Mouse (Mus musculus) limb, embryonic 11.5 days (tissue): ENCODE data around the gene Ccdc9b. TPM values are rescaled to one million over a fixed set of nuclear protein-coding genes. Genes with fewer than 3 reads are reported as not detected.
A peak's percentile ranks its signal among the peaks of the same experiment; 100 is the strongest.

ENCODE experiments used
- ATAC-seq: fragments of 200-750 bp; cut with Nextera tagmentation; 2 replicates; pipeline ENCODE4 v1.8.0; 2017; ENCODE audit warnings: low read depth; ENCODE audit not compliant: insufficient number of reproducible peaks, low FRiP score, low TSS enrichment
- DNase-seq: peaks from one replicate; pipeline ENCODE4 v3.0.0-alpha.2; 2015; ENCODE audit warnings: low spot score
- H3K27ac ChIP-seq: fragments of 300-500 bp; sonication (generic); replicated peaks from 2 replicates; pipeline ENCODE4 v1.5.1; 2014; ENCODE audit warnings: low read depth, mild to moderate bottlenecking, low read length
- H3K27me3 ChIP-seq: fragments of 300-500 bp; sonication (generic); 2 replicates; pipeline ENCODE4 v1.6.1; 2014; ENCODE audit warnings: mild to moderate bottlenecking, low read length, mixed read lengths; ENCODE audit not compliant: control insufficient read depth, insufficient read depth
- H3K36me3 ChIP-seq: fragments of 300-500 bp; sonication (generic); 2 replicates; pipeline ENCODE4 v1.6.1; 2014; ENCODE audit warnings: mild to moderate bottlenecking, low read length, moderate library complexity, mixed read lengths; ENCODE audit not compliant: control insufficient read depth, insufficient read depth
- H3K4me1 ChIP-seq: fragments of 300-500 bp; sonication (generic); 2 replicates; pipeline ENCODE4 v1.6.1; 2014; ENCODE audit warnings: low read length, mixed read lengths; ENCODE audit not compliant: control insufficient read depth, insufficient read depth
- H3K4me2 ChIP-seq: fragments of 300-500 bp; sonication (generic); 2 replicates; pipeline ENCODE4 v1.6.1; 2014; ENCODE audit warnings: low read depth, mild to moderate bottlenecking, moderate library complexity; ENCODE audit not compliant: severe bottlenecking
- H3K4me3 ChIP-seq: fragments of 300-500 bp; sonication (generic); 2 replicates; pipeline ENCODE4 v1.5.1; 2014; ENCODE audit warnings: low read depth, low read length
- H3K9ac ChIP-seq: fragments of 300-500 bp; sonication (generic); 2 replicates; pipeline ENCODE4 v1.6.1; 2014; ENCODE audit warnings: mild to moderate bottlenecking, low read length
- H3K9me3 ChIP-seq: fragments of 300-500 bp; sonication (generic); 2 replicates; pipeline ENCODE4 v1.6.1; 2016; ENCODE audit warnings: low read length; ENCODE audit not compliant: control insufficient read depth
- WGBS: fragments of 180-500 bp; shearing (Covaris S2); extraction: QIAGEN DNeasy Blood & Tissue Kit; methylation state at CpG from one replicate; pipeline ENCODE4 v1.1.7; 2014; 5-methylcytosine and 5-hydroxymethylcytosine counted together
- polyA plus RNA-seq: library from polyadenylated mRNA; unstranded; fragments of >200 nt; fragmentation: Nextera tagmentation; extraction: Ambion mirVana; gene quantifications from 2 replicates; pipeline ENCODE4 v1.2.1, GENCODE M21; 2014

The Ccdc9b gene
- polyA plus RNA-seq, 1 experiment from 2014 or later: 0.04 TPM

DNA sequence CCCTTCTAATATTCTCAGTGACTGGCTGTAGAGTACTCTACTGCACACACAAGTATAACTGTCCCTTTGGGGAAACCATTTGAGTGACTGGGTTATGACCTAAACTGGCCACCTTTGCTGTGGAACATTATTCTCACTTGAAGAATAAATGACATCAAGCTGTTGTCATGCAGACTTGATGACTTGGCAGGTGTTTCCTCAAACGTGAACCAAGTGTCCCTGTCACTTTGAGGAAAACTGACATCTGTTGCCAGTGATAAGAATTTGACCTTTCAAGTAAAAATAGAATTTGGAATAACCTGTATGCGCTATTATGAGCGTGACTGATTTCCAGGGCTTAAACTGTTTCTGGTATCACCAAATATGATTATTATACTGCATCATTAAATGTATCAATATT lies 22.1 kb downstream of the Ccdc9b start:
- H3K36me3 ChIP-seq: no peaks in the 10 kb centered on the region
- ATAC-seq (no peak), DNase-seq (no peak)
- H3K4me2 ChIP-seq: no peak overlapping the region
- H3K27me3 ChIP-seq: peaks cover 12% of the 10 kb centered on the region
- H3K27ac ChIP-seq: no peak overlapping the region
- H3K9ac ChIP-seq: no peak overlapping the region
- no peak overlapping the region for H3K4me3 ChIP-seq
- H3K4me1 ChIP-seq: peaks cover 5% of the 10 kb centered on the region; the same call in 1 of the 2 replicates
- H3K9me3 ChIP-seq: no peaks in the 10 kb centered on the region
- WGBS: 73% methylated on average over 3 of the region's 3 CpGs

DNA sequence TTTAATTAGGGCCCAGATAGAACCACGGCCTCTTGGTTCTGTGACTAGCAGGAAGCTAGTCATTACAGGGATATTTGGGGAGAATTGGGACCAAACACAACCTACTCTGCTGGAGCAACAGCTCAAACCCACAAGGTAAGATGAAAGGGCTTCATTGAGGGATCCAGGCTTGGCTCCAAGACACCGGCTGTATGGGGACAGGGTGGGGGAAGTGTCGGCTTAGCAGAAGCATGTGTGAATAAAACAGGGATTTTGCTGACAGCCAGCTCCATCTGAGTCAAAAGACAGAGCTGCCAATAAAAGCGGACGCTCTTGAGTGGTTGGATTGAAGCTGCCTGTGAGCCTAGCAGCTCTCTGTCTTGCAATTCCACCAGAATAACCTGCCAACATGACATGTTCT lies 29.1 kb downstream of the Ccdc9b start:
- Histone ChIP-seq H3K4me3 (no peak overlapping the region), H3K27ac (no peak overlapping the region), H3K4me1 (peaks cover 6% of the 10 kb centered on the region), H3K9ac (no peak overlapping the region), H3K27me3 (peaks cover 6% of the 10 kb centered on the region; the same call in 1 of the 2 replicates), H3K4me2 (no peak overlapping the region), H3K9me3 (no peaks in the 10 kb centered on the region), H3K36me3 (no peaks in the 10 kb centered on the region)
- ATAC-seq: no peak
- DNase-seq: no peak
- WGBS: 47% methylated on average over 5 of the region's 5 CpGs

DNA sequence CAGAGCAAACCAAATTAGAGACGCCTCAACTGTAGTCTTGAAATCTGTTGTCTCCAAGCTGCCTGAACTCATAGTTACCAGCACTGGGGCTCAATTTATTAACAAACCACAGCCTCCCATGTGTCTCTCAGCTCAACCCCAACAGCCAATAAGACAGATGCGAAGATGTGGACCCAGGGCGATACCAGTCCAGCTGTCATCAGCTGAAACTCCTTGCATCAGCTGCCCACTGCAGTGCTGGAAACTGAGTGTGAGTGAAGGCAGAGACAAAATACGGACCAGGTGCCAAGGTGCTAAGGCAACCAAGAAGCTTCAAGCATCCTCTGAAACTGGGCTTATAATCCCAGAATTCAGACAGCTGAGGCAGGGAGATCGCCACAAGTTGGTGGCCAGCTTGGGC lies 30.5 kb downstream of the Ccdc9b start:
- WGBS: 85% methylated on average over 5 of the region's 5 CpGs
- H3K4me2 ChIP-seq: no peak overlapping the region
- H3K9ac ChIP-seq: no peak overlapping the region
- no peak overlapping the region for H3K4me3 ChIP-seq
- DNase-seq (no peak), ATAC-seq (no peak)
- no peak overlapping the region for H3K27ac ChIP-seq
- no peaks in the 10 kb centered on the region for H3K36me3 ChIP-seq
- peaks cover 11% of the 10 kb centered on the region for H3K4me1 ChIP-seq
- no peaks in the 10 kb centered on the region for H3K9me3 ChIP-seq
- peaks cover 6% of the 10 kb centered on the region; the same call in 1 of the 2 replicates for H3K27me3 ChIP-seq

DNA sequence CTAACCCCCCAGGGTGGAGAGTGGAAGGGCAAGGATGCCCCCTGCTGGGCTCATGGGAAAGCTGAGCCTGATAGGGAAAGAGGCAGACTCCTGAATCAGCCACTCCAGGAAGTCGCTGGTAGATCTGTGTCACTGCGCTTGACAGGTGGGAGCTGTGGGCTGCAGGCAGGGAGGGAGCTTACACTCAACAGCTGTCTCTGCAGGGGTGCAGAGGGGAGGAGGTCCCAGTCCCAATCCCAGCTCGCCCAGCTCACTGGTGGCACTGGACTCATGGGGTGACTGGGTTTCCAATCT lies 31.9 kb downstream of the Ccdc9b start:
- Histone ChIP-seq H3K27me3 (peaks cover 6% of the 10 kb centered on the region; the same call in 1 of the 2 replicates), H3K4me1 (peaks cover 11% of the 10 kb centered on the region), H3K36me3 (no peaks in the 10 kb centered on the region), H3K9ac (no peak overlapping the region), H3K27ac (no peak overlapping the region), H3K4me3 (no peak overlapping the region), H3K9me3 (no peaks in the 10 kb centered on the region), H3K4me2 (no peak overlapping the region)
- peak; percentile 58 for DNase-seq
- WGBS: 6% methylated on average over 3 of the region's 3 CpGs
- no peak for ATAC-seq

DNA sequence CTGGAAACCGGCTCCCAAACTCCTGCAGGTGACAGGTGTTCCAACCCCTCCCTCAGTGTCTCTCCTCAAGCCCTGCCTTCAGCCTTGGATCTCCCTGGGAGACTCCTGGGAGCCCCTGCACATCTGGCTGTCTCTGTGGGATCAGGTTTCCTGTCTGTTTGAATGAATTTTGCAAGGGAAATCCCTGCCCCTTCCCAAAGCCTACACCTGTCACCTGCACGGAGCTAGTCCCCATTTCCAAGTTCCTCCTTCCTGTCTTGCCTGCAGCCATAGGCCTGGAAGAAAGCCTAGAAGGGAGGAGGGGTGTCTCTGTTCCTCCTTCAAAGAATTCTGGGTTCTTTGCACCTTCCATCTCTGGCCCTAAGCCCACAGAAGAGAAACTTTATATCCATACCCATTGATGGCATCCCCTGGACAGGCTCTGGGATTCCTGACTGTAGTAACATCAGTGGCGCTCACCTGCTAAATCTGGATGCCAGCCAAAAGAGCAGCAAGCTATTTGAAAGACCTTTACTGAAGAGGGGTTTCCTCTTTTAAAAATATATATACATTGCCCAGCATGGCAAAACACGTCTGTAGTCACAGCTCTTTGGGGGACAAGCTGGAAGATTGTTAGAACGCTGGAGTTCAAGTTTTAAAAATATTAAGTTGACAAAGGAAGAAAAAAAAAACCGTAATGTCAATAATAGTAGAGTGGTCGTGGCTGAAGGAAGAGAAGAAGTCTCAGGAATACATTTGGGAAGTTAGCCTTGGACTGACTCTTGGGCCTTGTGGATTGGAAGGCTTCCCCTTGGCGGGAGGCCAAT lies 32.4 kb downstream of the Ccdc9b start:
- Histone ChIP-seq H3K9me3 (no peaks in the 10 kb centered on the region), H3K4me2 (no peak overlapping the region), H3K4me3 (no peak overlapping the region), H3K27me3 (peaks cover 6% of the 10 kb centered on the region; the same call in 1 of the 2 replicates), H3K27ac (no peak overlapping the region), H3K4me1 (peaks cover 11% of the 10 kb centered on the region), H3K36me3 (no peaks in the 10 kb centered on the region), H3K9ac (no peak overlapping the region)
- ATAC-seq (no peak), DNase-seq (no peak)
- WGBS: 27% methylated on average over 8 of the region's 8 CpGs

DNA sequence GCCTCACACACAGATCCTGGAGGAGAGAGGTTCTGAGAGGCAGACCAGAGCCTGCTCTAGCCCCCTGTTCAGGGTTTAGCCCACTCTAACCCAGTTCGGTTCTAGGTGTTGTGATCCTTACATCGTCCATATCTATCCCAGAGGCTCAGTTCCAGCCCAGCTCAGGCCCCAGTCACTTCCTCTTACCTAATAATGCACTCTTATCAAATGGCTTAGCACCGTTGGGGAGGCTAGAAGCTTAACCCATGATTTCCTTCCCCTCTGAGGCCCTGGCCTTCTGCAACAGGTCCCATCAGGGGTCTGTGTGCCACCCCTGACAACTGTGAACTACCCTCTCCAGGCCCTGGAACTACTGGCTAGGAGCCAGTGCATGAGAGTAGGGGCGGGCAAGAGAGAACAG lies 33.3 kb downstream of the Ccdc9b start:
- no peak for ATAC-seq
- whole genome bisulfite sequencing: 35% methylated on average over 4 of the region's 4 CpGs

DNA sequence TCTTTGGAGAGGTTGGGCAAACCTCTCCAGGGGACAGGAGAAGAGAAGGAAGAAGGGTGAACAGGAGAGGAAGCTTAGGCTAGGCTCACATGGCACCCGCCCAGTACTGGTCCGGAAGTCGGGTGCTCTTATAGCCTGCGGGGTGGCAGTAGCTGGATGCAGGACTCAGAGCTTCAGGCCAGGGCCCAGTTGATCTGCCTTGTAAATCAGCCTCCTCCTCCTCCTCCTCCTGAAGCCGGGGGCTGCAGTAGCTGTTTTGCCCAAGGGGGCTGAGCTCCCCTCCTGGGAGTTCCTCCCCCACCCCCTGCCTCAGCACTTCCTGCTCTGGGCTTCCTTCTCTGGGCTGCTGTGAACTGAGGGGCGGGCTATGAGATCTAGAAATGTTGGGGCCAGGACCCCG lies 34.1 kb downstream of the Ccdc9b start, which contains the start of gene Plcb2:
Gene Plcb2 (minus strand): TSS at position 102 of the 400 bp plus-strand sequence.
- H3K9me3 ChIP-seq: no peaks in the 10 kb centered on the region
- no peak within 1 kb of the TSS for H3K4me3 ChIP-seq
- H3K4me2 ChIP-seq: no peak within 1 kb of the TSS
- H3K9ac ChIP-seq: 0 out of 2 replicates have a peak within 1 kb of the TSS, but pooled peaks have one; percentile 22
- ATAC-seq (peak; percentile 54; the same call in 1 of the 2 replicates), DNase-seq (no peak)
- no peak within 1 kb of the TSS for H3K27ac ChIP-seq
- H3K4me1 ChIP-seq: peaks cover 11% of the 10 kb centered on the region
- H3K27me3 ChIP-seq: peaks cover 6% of the 10 kb centered on the region; the same call in 1 of the 2 replicates
- 9% methylated on average over 7 of the region's 7 CpGs for WGBS
- H3K36me3 ChIP-seq: no peaks in the 10 kb centered on the region

More for the DNA sequence above, 33.3 kb downstream of the Ccdc9b start:
- Histone ChIP-seq H3K4me3 (no peak overlapping the region), H3K27me3 (peaks cover 6% of the 10 kb centered on the region; the same call in 1 of the 2 replicates), H3K4me1 (peaks cover 11% of the 10 kb centered on the region), H3K36me3 (no peaks in the 10 kb centered on the region), H3K9ac (0 out of 2 replicates have a peak overlapping the region, but pooled peaks have one; percentile 22), H3K4me2 (no peak overlapping the region), H3K9me3 (no peaks in the 10 kb centered on the region), H3K27ac (no peak overlapping the region)
- DNase-seq: no peak

DNA sequence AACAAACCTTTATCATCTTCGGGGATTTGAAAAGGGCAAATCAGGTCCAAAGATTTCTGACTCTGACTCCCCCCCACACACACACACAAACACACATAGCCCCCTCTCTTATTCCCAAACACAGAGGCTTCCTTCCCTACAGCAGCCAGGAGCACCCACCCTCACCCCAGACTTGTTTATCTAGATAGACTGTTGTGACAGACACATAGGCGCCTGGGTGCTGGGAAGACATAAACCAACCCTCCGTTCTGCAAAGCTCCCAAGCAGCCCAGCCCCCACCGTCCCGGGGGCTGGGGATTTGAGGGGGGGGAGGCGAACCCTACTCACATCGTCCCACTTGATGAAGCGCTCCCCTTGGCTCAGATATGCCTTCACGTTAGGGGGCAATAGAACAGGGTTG lies 34.5 kb downstream of the Ccdc9b start:
- Histone ChIP-seq H3K9ac (no peak overlapping the region), H3K36me3 (no peaks in the 10 kb centered on the region), H3K4me1 (peaks cover 11% of the 10 kb centered on the region), H3K27ac (no peak overlapping the region), H3K4me3 (no peak overlapping the region), H3K9me3 (no peaks in the 10 kb centered on the region), H3K27me3 (peaks cover 6% of the 10 kb centered on the region; the same call in 1 of the 2 replicates), H3K4me2 (no peak overlapping the region)
- ATAC-seq (no peak), DNase-seq (no peak)
- WGBS: 17% methylated on average over 9 of the region's 9 CpGs
